Mouse (Mus musculus) ES-Bruce4 (cell line): Measurements from ENCODE around the gene Hat1.

ENCODE experiments used
- CTCF ChIP-seq: IDR thresholded peaks from one replicate; pipeline ENCODE4 v1.8.1; 2011; ENCODE audit warnings: low read depth, low read length
- EP300 ChIP-seq: IDR thresholded peaks from 2 replicates; pipeline ENCODE4 v1.6.1; 2011; ENCODE audit warnings: low read depth, low read length; ENCODE audit not compliant: insufficient read depth
- POLR2A ChIP-seq: IDR thresholded peaks from one replicate; pipeline ENCODE4 v1.8.1; 2011; ENCODE audit warnings: low read length; ENCODE audit not compliant: insufficient read depth

DNA sequence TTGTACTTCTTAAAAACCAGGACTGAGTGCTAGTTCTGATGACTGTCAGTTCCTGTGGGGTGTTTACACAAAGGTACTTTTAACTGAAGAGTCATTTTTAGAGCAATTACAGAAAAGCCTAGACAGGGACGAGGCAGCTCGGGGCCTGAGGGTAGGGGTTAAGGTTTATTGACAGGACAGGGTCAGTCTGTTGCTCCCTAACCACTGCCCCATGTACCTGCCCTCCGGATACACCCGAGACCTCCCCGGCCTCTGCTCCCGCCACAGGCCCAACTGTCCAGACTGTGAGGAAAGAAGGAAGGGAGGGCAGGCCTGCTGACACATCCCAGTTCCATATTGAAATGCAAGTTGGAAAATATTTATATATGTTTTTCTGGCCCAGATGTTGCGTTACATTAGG lies 85.1 kb downstream of the Hat1 start:
- TF ChIP-seq CTCF (no peak), POLR2A (no peak), EP300 (no peak)
